14 mouse cellular contexts compared by ENCODE assay signal in genomic region chr6:100292411-100292810, GRCm38 (mm10). TPM values are rescaled to one million over a fixed set of nuclear protein-coding genes. Genes with fewer than 3 reads are reported as not detected.
DNase-seq lines count a peak whose midpoint lies in the region; TF ChIP-seq lines count a peak whose summit lies in the region.
"Had no signal": no experiment of that assay in that cellular context is flagged by ENCODE, and none has a peak within 500 bp of the region (broad histone marks: within the 10 kb centered on the region; RNA-seq: fewer than 3 reads in every experiment).

No protein-coding gene starts in this region.

- no peak overlapping the region for H3K27ac ChIP-seq in layer of hippocampus, adult 2 months
- H3K27ac ChIP-seq: hindbrain, embryonic 12.5 days; limb, embryonic 12.5 days; liver, embryonic 15.5 days; midbrain, embryonic 12.5 days had no signal

- no peak for TF ChIP-seq CTCF in layer of hippocampus, adult 2 months (conservative IDR thresholded peaks at IDR 0.05)

- DNase-seq in heart, adult 11 months, result peak; percentile 82
- no peak for DNase-seq in heart, adult 18-20 months
- DNase-seq in layer of hippocampus, adult 2 months (ENCODE audit: low spot score in 2 of 2), result peak; percentile 21 to 62
- DNase-seq in left cerebral cortex, postnatal 25 days (ENCODE audit: low spot score in 2 of 2), result peak; percentile 24 to 88
- DNase-seq in spleen, postnatal 14 days (ENCODE audit: low spot score in 2 of 2), result no peak
- no peak for DNase-seq in spleen, postnatal 36 days (ENCODE audit: low spot score in 2 of 2)
- DNase-seq in yolk sac, embryonic 10.5 days (ENCODE audit: low spot score), result no peak
- DNase-seq: cerebellum, adult 2 months; kidney, postnatal 14 days had no signal

- intact Hi-C loops in left cerebral cortex, postnatal 25 days (cut with DNase I), result loop anchor here (2.0 kb wide), 1 partner anchor 266 kb away; no protein-coding TSS in a partner anchor

- H3K4me3 ChIP-seq in layer of hippocampus, adult 2 months, result no peak overlapping the region
- H3K4me3 ChIP-seq: hindbrain, embryonic 12.5 days; limb, embryonic 12.5 days; liver, embryonic 15.5 days; midbrain, embryonic 12.5 days; myocyte had no signal

RNA-seq across cellular contexts. Expression of gene Rybp, which starts 5.1 kb away (rescaled TPM):
- 10 to 100 TPM; 11.2 to 16.0 TPM for total RNA-seq in heart, adult 18-20 months (2021)
- total RNA-seq in layer of hippocampus, adult 2 months (2021), result 10 to 100 TPM; 51.9 to 53.9 TPM
- 10 to 100 TPM; 54.6 to 56.0 TPM for total RNA-seq in left cerebral cortex, postnatal 25 days (2021)

Comparison
In these comparisons a context has a peak if more than half of its experiments do, and no peak if none do; other contexts are left out.
1. DNase-seq: peak in heart, adult 11 months (single experiment), layer of hippocampus, adult 2 months (2 of 2) and left cerebral cortex, postnatal 25 days (2 of 2); none in heart, adult 18-20 months (0 of 2), spleen, postnatal 14 days (0 of 2), spleen, postnatal 36 days (0 of 2) and yolk sac, embryonic 10.5 days (single experiment).